Mouse (Mus musculus) large intestine, adult 2 months (tissue): ENCODE results near the gene Daam1. TPM values are rescaled to one million over a fixed set of nuclear protein-coding genes. Genes with fewer than 3 reads are reported as not detected.

Experiments used
- DNase-seq: peaks from one replicate; pipeline ENCODE4 v3.0.0-alpha.2; 2012; ENCODE audit warnings: low read depth, low spot score
- WGBS: fragments of 180-500 bp; shearing (Covaris S2); methylation state at CpG from one replicate; pipeline ENCODE4 v1.1.7; 2018; 5-methylcytosine and 5-hydroxymethylcytosine counted together
- polyA plus RNA-seq: library from polyadenylated mRNA; depleted of rRNA; stranded (reverse); fragments of >200 nt; gene quantifications from 2 replicates; pipeline ENCODE4 v1.2.3, GENCODE M21; 2012

The Daam1 gene
- polyA plus RNA-seq, 1 experiment: 4.3 TPM

GRCm38 (mm10) chr12:71919156-71919555 is 88.3 kb downstream of the Daam1 start:
- WGBS: 80% methylated on average over 4 of the region's 4 CpGs
- DNase-seq: no peak

- DNase-seq: no peak
- WGBS: 82% methylated on average over 3 of the region's 3 CpGs
These were observed 89.1 kb downstream of the Daam1 start for GRCm38 (mm10) chr12:71919962-71920361.

DNA sequence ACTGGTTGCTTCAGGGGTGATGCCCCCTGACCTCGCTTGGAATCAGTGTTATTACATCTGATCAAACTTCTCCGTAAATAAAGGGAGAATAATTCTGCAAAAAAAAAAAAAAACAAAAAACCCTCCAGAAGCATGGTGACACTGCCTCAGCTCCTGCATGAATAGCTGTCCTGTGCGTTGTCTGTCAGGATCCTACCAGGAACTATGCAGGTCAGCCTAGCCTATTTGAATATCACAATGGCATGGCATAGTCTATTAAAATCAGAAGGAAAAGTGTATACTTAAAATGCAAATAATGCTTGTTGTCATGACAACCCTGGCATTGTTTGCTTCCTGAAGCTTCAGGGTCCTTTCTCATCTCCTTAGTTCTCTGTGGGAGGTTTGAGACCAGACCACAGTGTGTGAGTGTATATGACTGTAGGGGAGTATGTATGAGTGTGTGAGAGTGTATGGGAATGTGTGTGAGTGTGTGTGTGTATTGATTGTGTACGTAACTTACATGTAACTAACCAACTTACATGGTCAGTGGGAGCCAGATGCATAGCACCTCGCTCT is 92.0 kb downstream of the Daam1 start:
- 87% methylated on average over 5 of the region's 5 CpGs for WGBS
- no peak for DNase-seq

DNA sequence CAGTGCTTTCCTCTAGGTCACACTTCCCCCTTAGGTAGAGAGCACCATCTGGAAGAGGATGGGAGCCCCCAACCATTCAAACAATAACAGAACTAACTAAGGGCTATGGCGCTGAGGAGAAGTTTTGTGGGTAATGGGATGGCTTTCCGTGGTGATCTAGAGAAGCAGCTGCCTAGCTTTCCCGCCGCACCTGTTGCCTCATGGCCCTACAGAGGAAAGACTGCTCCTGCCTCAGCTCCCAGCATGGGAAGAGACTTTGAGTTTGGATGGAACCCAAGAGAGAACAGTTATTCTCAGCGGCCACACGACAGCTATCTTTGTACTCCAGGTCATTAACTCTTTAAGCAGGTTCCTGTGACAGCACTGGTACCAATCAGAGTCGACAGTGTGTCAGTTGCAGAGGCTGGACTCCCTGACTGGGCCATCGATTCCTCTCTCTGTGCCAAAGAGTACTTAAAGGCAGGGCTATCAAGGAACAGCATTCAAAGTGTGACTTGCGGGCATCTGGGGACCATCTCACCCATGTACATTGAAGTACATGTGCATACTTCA is 94.2 kb downstream of the Daam1 start:
- no peak for DNase-seq
- WGBS: 85% methylated on average over 9 of the region's 9 CpGs

DNA sequence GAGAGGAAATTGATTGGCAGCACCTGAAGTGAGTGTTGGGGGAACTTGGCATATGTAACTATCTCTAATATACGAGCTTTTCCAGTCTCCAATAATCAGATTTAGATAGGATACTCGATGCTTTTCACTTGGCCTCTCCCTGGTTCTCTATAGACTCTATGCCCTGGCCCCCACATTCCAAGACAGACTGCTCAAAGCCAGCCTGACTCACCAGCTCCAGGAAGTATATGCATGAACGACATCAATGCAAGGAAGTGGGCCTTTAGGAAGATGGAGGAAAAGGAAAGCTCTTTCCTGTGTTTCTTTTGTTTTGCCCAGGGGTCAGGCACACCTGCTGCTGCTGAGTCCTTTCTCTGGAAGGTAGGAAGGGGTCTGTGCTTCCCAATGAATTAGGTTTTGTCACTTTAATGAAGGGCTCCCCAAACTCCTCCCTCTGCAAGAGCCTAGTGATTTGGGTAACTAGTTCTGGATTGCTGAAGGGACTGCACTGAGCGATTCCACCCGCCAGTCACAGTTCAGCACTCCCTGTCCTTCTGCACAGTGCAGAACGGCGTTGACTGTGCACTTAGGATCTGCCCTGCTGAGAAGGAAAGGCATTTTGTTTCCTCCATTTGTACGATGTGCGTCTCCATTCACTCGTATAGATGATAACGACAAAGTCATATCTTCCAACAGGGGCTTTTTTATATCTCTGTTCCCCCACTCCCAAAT is 95.3 kb downstream of the Daam1 start:
- DNase-seq: no peak
- 54% methylated on average over 11 of the region's 11 CpGs for WGBS

DNA sequence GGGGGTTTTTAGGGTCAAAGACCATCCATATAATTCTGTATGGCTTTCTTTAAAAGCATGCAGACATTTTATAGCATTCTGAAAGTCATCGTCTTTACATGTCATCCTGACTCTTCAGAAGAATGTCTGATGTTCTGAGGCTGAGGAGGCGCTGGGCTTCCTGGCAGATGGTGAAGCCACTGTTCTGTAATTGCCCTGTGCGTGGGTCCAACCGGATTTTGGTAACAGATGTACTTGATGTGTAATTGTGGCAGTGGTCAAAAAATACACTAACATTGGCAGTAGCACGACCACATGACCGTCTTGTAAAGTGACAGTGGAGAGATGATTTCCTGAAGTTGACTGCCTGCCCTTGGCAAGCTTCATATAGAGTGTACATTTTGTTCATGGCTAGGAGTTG is 97.2 kb downstream of the Daam1 start:
- no peak for DNase-seq
- WGBS: 84% methylated on average over 6 of the region's 6 CpGs

GRCm38 (mm10) chr12:71929876-71930275 is 99.0 kb downstream of the Daam1 start:
- no peak for DNase-seq
- 90% methylated on average over 2 of the region's 2 CpGs for WGBS

GRCm38 (mm10) chr12:71932433-71933386 is 101.8 kb downstream of the Daam1 start:
- DNase-seq: no peak
- 25% methylated on average over 9 of the region's 9 CpGs for WGBS

DNA sequence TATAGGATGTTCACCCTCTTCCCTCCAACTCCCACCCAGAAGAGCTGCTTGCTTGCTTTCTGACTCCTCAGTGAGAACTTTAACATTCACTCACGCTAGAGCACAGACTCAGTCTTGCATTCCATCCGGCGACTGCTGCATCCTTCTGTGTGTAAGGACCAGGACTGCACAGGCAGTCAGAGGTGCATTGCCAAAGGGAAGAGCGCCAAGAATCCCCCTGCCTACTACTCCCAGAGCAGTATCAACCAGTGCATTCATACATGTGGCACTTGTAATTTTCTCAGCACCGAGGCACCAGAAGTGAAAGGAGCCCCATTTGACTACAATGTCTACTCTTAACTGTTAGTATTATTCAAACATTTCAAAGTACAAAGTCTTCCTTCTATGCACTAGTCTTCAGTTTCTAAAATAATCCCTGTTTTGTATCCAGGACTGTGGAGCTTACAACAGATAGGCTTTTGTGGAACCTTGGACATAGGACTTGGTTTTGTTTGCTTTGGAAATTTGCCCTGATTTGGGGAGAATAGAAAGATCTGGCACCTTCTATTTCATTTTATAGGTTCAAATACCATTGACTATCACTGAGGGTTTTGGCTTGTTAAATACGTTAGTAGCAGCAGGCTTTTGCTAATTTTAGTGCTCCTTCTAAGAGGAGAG is 103.2 kb downstream of the Daam1 start:
- WGBS: 24% methylated on average over 6 of the region's 6 CpGs

GRCm38 (mm10) chr12:71936636-71937035 is 105.8 kb downstream of the Daam1 start:
- no peak for DNase-seq
- WGBS: 47% methylated on average over 1 of the region's 1 CpGs

More for the DNA sequence above, 103.2 kb downstream of the Daam1 start:
- DNase-seq: no peak

DNA sequence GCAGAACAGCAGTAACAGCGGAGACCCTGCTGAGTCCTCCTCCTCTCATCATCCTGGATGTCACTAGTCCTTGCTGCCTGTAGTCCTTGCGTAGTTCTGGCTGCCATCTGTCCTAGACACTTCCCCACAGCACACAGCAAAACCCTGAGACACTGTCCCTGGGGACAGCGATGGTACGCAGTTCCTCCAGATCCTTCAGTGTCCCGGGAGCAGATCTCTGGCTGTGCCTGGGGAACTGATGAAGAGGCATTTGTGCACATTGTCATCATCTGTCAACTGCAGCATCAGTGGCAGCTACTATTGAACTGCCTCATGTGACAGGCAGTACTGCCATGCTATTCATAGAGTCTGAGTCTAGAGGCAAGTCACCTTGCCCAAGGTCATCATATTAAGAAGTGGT is 107.6 kb downstream of the Daam1 start:
- no peak for DNase-seq
- WGBS: 94% methylated on average over 5 of the region's 5 CpGs

DNA sequence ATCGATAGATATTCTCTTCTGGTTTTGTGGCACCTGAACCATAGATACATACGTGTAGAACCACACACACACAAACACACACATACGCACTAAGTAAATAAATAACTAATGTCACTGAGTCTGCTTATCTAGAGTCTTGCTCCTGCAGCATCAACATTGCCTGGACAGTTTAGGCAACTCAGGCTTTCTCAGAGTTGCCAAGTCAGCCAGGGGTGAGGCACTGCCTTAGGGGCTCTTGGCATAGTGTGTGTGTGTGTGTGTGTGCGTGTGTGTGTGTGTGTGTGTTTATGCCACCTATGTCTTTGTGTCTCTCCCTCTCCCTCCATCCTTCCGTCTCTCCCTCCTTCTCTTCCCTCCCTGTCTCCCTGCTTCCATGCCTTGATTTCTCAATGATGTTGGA is 110.4 kb downstream of the Daam1 start:
- DNase-seq: no peak
- WGBS: 90% methylated on average over 5 of the region's 5 CpGs

- WGBS: 90% methylated on average over 9 of the region's 9 CpGs
- no peak for DNase-seq
These were observed 112.2 kb downstream of the Daam1 start for GRCm38 (mm10) chr12:71943112-71943511.

GRCm38 (mm10) chr12:71943646-71944045 is 112.8 kb downstream of the Daam1 start:
- WGBS: 80% methylated on average over 4 of the region's 4 CpGs
- no peak for DNase-seq

- 85% methylated on average over 7 of the region's 7 CpGs for WGBS
- DNase-seq: no peak
These were observed 115.0 kb downstream of the Daam1 start for GRCm38 (mm10) chr12:71945844-71946243.

DNA sequence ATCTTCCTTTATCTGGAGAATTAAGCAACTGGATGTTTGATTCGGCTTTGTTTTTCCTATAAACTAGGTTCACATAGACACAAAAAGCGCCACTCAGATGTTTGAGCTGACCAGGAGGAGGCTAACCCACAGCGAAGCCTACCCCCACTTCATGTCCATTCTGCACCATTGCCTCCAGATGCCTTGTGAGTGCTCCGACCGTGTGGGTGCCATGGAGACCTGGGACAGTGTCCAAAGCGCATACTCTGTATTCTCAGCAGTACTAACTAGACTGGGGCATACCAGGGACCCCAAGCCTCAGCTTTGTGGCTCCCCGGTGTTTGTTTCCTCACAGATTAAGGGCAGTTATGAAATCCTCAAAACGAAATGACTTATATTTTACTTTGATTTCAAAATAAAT is 115.6 kb downstream of the Daam1 start:
- 83% methylated on average over 8 of the region's 8 CpGs for whole genome bisulfite sequencing
- no peak for DNase-seq

DNA sequence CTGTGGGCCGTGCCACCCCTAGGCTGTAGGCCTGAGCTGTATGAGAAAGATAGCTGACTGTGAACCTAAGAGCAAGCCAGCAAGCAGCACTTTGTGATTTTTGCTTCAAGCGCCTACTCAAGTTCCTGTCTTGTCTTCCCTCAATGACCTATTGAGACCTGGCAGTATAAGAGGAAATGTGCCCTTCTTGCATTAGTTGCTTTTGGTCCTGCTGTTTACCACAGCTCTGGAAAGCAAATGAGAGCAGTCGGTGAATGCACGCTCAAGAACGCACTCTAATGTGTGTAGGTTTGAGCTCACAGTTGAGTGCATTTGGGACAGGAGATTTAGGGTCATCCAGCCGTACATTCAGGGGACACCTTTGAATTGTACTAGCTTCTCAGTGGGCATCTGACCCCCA is 118.1 kb downstream of the Daam1 start:
- DNase-seq: no peak
- WGBS: 93% methylated on average over 6 of the region's 6 CpGs

DNA sequence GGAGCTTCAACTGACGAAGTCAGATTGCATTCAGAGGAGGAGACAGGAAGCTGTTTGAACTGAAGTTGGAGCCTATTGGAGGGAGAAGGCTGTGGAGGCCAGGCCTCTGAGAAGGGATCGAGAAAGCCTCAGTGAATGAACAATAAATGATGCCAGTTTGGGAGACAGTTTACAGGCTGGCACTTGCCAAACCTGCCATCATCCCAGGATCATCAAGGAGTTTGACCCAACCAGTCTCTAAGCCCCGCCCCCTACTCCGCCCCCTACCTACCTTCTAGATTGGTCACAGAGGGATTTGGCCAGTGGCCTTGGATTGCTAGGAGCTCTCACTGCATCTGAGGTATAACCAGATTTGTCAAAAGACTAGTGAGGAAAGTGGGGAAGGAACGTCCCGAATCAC is 118.7 kb downstream of the Daam1 start:
- no peak for DNase-seq
- 68% methylated on average over 6 of the region's 6 CpGs for WGBS

- 36% methylated on average over 13 of the region's 13 CpGs for WGBS
- no peak for DNase-seq
These were observed 119.4 kb downstream of the Daam1 start for GRCm38 (mm10) chr12:71950095-71950877.
